Mouse (Mus musculus) thymus, adult 18-20 months (tissue): ENCODE data around the gene Acaca.

Experiments
- DNase-seq, 2 experiments: peaks; one replicate each; pipeline ENCODE4 v3.0.0; 2022; ENCODE audit warnings: mixed read lengths in 2 of 2

Gene Acaca

GRCm38 (mm10) chr11:84128943-84129798 lies at the start of gene Acaca, which contains the start of gene Tada2a:
Gene Acaca, plus strand, starts transcription at chr11:84129672.
Gene Tada2a, minus strand, starts transcription at chr11:84129600.
- DNase-seq, result peak; percentile 46 to 62

- DNase-seq, result no peak
These were observed 49.6 kb upstream of the Acaca start for GRCm38 (mm10) chr11:84079887-84080286.

GRCm38 (mm10) chr11:84080327-84080726 lies 49.1 kb upstream of the Acaca start:
- DNase-seq, result no peak

- DNase-seq, result no peak
These were observed 47.6 kb upstream of the Acaca start for GRCm38 (mm10) chr11:84081901-84082300.

GRCm38 (mm10) chr11:84090572-84090971 lies 38.9 kb upstream of the Acaca start:
- DNase-seq, result no peak

GRCm38 (mm10) chr11:84095084-84095483 lies 34.4 kb upstream of the Acaca start:
- no peak for DNase-seq

- DNase-seq, result no peak
These were observed 32.0 kb upstream of the Acaca start for GRCm38 (mm10) chr11:84097251-84097998.

- DNase-seq, result no peak
These were observed 28.3 kb upstream of the Acaca start for GRCm38 (mm10) chr11:84101182-84101581.

- no peak for DNase-seq
These were observed 25.4 kb upstream of the Acaca start for GRCm38 (mm10) chr11:84104036-84104435.

GRCm38 (mm10) chr11:84107137-84107536 lies 22.3 kb upstream of the Acaca start:
- DNase-seq, result no peak

GRCm38 (mm10) chr11:84113623-84114022 lies 15.8 kb upstream of the Acaca start:
- no peak for DNase-seq

- no peak for DNase-seq
These were observed 13.8 kb upstream of the Acaca start for GRCm38 (mm10) chr11:84115646-84116045.

GRCm38 (mm10) chr11:84116221-84116620 lies 13.3 kb upstream of the Acaca start:
- DNase-seq, result no peak

GRCm38 (mm10) chr11:84117431-84117830 lies 12.0 kb upstream of the Acaca start:
- DNase-seq, result no peak

- no peak for DNase-seq
These were observed 8.2 kb upstream of the Acaca start for GRCm38 (mm10) chr11:84121051-84121956.

GRCm38 (mm10) chr11:84127977-84128376 lies 1.5 kb upstream of the Acaca start:
- no peak for DNase-seq

GRCm38 (mm10) chr11:84129799-84130185 lies 320 bp downstream of the Acaca start:
- DNase-seq, result no peak

GRCm38 (mm10) chr11:84134331-84134860 lies 4.9 kb downstream of the Acaca start:
- no peak for DNase-seq

- DNase-seq, result no peak
These were observed 7.0 kb downstream of the Acaca start for GRCm38 (mm10) chr11:84136453-84136852.

- peak in 1 of 2 experiments; percentile 6 for DNase-seq
These were observed 12.3 kb downstream of the Acaca start for GRCm38 (mm10) chr11:84141752-84142151.

GRCm38 (mm10) chr11:84145201-84145798 lies 15.8 kb downstream of the Acaca start:
- no peak for DNase-seq

- no peak for DNase-seq
These were observed 16.6 kb downstream of the Acaca start for GRCm38 (mm10) chr11:84146081-84146480.
